Mouse (Mus musculus) T-helper 1 cell (primary cell): ENCODE data around the gene Pik3c2g.
"Not testable (repeated sequence)": the region's sequence is repeated elsewhere in the genome, so short reads cannot be mapped to it uniquely, and the experiment has no call there.

Source experiments
- in situ Hi-C: fragments of 300-600 bp; cut with MboI, MseI; formaldehyde crosslinking; loops from one replicate; pipeline ENCODE4 v1.15.1; 2025; ENCODE audit warnings: high pct_unique_total_duplicates

Gene Pik3c2g

GRCm38 (mm10) chr6:139908997-139909669 is 322.1 kb downstream of the Pik3c2g start:
- in situ Hi-C loops = no loop called here

DNA sequence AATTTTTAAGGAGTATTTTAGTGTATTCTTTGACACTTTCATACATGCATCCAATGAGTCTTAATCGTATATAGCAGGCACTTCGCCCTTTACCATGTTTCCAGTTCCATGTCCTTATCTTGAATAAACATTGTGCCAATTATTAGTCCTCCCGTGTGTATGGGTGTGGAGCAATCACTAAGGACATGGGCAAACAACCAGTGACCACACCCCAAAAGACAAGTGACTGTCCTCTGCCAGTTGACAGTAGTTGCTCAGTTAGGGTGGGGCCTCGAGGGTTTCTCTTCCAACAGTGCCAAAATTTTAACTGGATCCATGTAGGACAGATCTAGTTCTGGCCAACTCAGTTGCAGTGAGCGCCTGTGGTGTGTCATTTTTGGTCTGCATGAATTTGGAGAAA is 341.7 kb downstream of the Pik3c2g start:
- in situ Hi-C loops = no loop called here

- in situ Hi-C loops = no loop called here
Observed at GRCm38 (mm10) chr6:139934861-139935260, 347.8 kb downstream of the Pik3c2g start.

DNA sequence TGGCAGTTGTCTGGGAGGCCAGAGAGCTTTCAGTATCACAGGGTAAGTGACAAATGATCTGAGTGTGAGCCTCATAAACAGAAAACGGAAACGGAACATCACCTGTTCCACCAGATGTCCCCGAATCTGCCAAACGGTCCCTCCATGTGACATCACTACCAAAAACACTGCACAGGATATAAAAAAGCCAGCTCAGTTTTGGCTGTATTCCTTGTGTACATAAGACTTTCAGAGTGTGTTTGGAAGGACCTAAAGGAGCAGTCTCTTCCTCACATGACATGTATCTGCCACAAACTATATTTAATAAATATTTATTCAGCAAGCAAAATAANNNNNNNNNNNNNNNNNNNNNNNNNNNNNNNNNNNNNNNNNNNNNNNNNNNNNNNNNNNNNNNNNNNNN is 350.6 kb downstream of the Pik3c2g start:
- in situ Hi-C loops = not testable (repeated sequence)

DNA sequence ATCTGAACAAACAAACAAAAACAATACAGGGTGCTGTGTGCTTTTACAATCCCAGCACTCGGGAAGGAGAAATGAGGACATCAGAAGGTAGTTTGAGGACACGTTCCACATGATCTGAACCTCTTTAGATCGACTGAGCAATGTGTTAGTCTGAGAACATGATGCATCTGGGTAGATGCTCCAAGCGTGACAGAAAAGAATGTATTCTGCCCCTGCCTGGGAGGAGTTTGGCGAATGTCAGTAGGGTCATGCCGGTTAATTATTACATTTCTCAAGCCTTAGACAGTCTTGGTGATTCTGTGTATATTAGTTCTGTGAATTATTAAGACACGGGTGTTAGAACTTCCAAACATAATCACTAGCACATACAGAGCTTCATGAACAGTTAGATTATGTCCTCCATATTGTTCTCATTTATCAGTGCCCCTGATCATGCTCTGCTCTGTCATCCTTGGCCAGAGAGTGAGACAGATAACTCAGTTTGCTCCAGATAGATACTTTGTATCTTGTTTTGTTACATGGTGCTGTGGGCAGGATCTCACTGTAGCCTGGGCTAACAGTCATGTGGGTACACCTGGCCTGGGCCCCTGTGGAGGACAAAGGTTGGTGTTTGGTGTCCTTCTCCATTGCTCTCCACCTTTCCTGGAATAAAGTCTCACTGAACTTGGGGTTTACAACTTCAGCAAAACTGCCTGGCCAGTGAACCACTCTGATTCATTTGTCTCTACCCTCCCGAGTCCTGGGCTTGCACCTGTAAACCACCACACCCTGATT is 360.3 kb downstream of the Pik3c2g start:
- in situ Hi-C loops = no loop called here

DNA sequence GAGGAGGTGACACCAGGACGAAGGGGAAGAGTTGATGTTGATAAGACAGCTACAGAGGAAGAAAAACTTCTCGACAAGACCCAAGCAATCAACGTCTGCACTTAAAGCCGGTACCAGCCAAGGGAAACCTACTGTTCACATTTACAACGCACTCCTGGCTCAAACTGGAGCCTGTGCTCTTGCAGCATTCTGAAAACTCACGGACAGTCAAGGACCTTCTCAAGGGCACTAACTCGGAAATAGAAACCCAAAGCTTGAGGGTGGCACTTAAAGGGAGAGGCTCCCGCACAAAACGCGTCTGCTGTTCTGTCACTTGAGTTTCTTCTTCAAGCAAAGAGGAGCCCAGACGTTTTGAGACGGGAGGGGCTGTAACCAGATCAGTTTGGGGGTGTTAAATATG is 366.6 kb downstream of the Pik3c2g start:
- in situ Hi-C loops = no loop called here

DNA sequence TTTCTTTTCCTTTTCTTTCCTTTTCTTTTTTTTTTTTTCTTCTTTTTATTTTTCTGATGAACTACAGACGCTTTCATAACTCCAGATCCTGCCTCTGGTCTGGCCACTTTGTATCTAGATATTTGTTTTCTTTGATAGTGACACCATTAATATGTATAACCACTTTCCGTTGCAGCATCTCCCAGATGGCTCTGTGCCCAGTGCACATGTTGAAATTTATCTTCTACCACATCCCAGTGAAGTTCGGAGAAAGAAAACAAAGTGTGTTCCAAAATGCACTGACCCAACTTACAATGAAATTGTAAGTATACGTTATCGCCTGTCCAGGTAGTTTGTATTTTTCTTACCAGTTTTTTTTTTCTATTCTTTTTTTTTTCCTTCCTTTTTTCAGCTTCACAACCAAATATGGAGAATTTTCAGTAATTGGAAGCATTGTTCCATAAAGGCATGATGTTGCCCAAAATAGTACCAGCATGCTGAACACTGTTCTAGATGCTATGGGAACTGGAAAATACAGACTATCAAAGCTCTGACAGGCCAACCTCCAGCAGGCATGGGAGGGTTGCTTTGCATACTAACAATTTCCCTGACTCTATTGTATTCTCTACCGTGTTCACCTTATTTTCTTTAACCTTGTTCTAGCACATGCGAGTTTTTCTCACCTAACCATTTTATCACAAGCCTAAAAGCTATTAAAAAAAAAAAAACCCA is 370.7 kb downstream of the Pik3c2g start:
- in situ Hi-C loops = no loop called here

DNA sequence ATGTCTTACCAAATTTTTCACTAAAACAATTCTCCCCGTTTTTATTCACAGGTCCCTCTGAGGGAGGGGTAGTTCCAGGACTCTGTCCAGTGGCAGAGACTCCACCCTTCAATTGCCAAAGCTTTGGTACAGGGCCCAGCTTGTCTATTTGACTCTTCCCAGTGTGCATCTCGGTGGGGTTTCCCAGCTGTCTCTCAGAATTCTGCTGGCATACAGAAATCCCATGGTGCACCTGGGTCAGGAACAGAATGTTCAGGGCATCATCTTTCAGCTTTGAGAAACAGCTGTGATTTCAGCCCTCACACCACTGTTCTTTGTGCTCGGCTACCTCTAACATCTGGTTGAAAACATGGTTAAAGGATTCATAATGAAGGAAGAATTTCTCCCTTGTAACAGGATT is 376.8 kb downstream of the Pik3c2g start:
- in situ Hi-C loops = no loop called here

DNA sequence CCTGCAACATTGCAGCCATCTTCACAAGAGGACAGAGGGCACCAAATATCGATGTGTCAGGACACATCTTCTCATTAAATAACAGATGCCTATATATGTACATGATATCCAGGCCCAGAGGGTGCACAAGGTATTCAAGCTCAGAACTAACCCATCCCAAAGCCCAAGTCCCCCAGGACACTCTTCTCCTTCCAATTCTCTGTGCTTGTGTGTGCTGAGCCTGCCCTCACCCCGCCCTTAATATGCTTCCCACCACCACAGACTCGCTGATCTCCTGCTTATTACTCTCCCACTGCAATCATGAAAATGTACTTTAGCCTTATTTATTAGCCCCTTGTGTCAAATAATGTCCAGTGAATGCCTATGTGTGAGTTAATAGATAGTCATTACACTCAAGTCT is 377.9 kb downstream of the Pik3c2g start:
- in situ Hi-C loops = no loop called here

DNA sequence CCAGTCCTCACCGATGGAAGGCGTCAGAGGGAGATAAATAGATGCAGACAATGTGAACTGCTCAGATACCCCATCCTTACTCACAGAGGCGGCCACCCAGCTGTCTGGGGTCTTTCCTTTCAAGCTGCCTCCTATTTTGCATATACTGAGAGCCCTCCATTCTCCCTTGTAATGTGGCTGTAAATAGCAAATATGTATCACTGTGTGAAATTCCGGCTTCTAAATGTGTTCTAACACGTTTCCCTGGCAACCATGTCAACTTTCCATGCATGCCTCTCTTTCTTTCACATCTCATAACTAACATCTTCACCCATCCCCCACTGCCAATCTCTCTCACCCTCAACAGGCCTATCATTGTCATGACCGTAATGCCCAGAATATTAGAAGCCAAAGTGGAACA is 379.7 kb downstream of the Pik3c2g start:
- in situ Hi-C loops = no loop called here

GRCm38 (mm10) chr6:139971608-139972298 is 384.7 kb downstream of the Pik3c2g start:
- in situ Hi-C loops = no loop called here

- in situ Hi-C loops = no loop called here
Observed at GRCm38 (mm10) chr6:139974668-139975067, 387.6 kb downstream of the Pik3c2g start.

- in situ Hi-C loops = no loop called here
Observed at GRCm38 (mm10) chr6:139978114-139978513, 391.1 kb downstream of the Pik3c2g start.

- in situ Hi-C loops = no loop called here
Observed at GRCm38 (mm10) chr6:139981061-139981460, 394.0 kb downstream of the Pik3c2g start.

DNA sequence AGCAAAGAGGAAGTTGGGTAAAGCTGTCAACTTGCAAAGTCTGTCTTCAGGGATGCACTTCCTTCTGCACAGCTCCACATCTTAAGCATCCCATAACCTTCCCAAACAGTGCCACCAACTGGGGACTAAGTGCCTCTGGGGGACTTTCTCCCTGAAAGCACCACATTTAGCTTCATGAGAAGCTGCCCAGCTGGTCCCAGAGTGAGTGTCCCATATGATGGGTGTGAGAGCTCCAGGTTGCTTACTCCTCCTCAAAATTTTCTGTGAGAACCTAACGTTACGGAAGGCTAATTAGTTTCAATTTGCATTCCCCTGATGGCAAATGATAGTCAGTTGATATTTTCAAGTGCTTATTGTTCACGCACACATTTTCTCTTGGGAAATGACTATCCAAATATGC is 397.0 kb downstream of the Pik3c2g start:
- in situ Hi-C loops = no loop called here

DNA sequence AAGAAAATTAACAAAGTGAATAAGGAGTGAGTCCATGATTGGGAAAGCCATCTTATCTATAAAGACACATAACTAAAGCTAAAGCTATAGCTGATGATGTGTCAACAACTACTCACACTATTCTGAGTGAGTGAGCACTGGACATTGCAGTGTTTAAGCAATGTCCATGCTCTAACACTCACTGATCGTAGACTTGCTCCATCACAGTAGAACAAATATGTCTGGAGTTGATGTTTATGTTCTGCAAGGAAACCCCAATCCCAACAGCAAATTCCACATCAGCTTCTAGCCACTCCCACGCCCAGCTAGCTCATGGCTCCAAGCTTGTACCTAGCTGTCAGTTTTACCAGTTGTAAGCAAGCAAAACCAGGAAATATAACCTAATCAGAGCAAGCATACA is 399.5 kb downstream of the Pik3c2g start:
- in situ Hi-C loops = no loop called here

DNA sequence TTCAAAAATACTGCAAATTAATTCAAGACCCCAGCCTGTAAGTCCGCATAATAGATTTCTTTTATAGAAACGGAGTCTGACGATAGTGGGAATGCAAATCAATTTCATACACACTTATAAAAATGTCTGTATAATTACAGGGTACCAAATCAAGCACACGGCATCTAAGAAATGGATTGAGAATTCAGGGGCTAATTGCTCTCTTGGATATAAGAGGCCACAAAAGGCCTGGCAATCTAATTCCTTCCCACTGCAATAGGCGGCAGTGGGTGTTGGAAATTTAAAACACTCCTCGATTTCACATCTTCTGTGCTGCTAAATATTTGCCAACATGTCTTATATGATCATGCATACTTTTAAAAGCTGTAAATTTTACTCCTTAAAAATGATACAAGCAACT is 402.1 kb downstream of the Pik3c2g start:
- in situ Hi-C loops = no loop called here

- in situ Hi-C loops = no loop called here
Observed at GRCm38 (mm10) chr6:139989597-139989996, 402.6 kb downstream of the Pik3c2g start.

DNA sequence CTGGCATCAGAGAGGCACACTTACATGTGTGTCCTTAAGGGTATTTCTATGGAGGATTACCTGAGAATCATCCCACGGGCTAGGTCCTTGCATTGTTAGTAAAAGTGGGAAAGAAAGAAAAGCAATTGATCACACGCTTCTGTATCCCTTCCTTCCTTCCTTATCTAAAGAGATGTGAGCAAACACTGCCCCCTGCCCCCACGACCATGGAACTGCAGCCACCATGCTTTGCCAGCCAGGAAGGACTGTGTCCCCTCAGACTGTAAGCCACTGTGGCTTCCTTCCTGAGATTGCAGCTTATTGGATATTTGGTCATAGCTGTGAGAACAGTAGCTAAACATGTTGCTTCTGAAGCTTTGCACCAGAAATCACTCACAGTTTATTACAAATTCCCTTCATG is 418.2 kb downstream of the Pik3c2g start:
- in situ Hi-C loops = no loop called here
